Mouse (Mus musculus): ENCODE results near the gene Gins2. TPM values are rescaled to one million over a fixed set of nuclear protein-coding genes. Genes with fewer than 3 reads are reported as not detected.

Gins2 gene
- polyA plus RNA-seq, 1 experiment from 2014 or later, result 104 TPM

DNA sequence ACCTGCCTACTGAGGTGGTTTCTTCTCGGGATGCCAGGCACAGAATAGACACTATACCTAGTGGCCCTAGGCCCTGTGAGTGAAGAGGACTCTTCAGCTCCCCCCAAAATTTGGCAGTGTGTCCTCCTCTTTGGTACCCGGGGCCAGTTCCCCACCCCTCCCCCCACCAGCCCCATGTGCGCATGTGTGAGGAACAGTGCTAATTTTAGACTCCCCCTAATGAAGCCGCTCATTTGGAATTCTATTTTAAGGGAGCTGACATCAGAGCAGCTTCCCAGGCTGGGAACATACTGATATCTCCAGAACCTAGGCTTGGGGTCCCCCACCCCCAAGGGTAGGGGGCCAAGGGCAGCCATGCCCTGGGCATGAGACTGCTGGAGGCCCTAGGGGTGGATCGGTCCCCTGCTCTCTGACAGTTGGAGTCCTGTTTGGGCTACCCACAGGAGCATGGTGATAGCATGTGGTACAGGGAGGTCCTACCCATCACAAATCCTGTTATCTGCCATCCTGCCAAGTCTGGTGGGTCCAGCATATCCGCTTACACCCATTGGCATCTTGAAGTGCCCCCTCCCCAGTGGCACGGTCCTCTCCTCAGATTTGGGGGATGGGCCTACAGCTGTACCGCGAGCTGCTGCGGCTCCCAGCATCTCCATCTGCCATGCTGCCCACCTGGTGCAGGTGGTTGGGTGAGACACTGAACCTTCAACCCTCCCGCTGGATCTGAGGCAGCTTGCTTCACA is 38.0 kb downstream of the Gins2 start:
- Histone ChIP-seq H3K4me3 (no peak overlapping the region), H3K4me2 (replicated peaks) (peak overlapping the region; percentile 59; the same call in 1 of the 2 replicates), H3K27ac (0 out of 2 replicates have a peak overlapping the region, but pooled peaks have one; percentile 52), H3K9ac (no peak overlapping the region), H3K4me1 (peaks cover 88% of the 10 kb centered on the region), H3K9me3 (no peaks in the 10 kb centered on the region), H3K27me3 (peaks cover 3% of the 10 kb centered on the region; the same call in 1 of the 2 replicates), H3K36me3 (peaks cover 10% of the 10 kb centered on the region; the same call in 1 of the 2 replicates)
- WGBS, result 77% methylated on average over 11 of the region's 11 CpGs
- no peak for ATAC-seq (ENCODE audit: low FRiP score, low read depth)

DNA sequence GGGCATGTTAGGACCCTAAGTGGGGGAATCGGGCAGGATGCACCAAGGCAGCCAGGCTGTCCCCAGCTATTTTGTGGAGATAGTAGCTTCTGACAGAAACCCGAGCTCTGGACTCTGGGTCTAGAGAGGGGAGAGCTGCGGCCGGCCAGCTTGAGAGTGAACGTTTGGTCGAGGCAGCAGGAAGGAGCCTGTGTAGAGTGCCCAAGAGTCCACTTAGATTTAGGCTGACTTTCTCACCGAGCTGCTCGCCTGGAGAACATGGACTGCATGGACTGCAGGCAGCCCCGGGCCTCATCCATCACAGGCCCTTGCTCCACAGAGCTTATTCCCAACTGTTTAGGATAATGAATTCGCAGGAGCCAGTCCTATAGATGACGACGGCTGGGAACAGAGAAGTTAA is 38.7 kb downstream of the Gins2 start:
- H3K4me3 ChIP-seq, result no peak overlapping the region
- peaks cover 88% of the 10 kb centered on the region for H3K4me1 ChIP-seq
- peaks cover 10% of the 10 kb centered on the region; the same call in 1 of the 2 replicates for H3K36me3 ChIP-seq
- 16% methylated on average over 12 of the region's 12 CpGs for WGBS
- H3K27me3 ChIP-seq, result peaks cover 3% of the 10 kb centered on the region; the same call in 1 of the 2 replicates
- H3K4me2 ChIP-seq (replicated peaks), result peak overlapping the region; percentile 59
- no peak for ATAC-seq (ENCODE audit: low FRiP score, low read depth)
- 0 out of 2 replicates have a peak overlapping the region, but pooled peaks have one; percentile 60 for H3K9ac ChIP-seq
- H3K27ac ChIP-seq, result peak overlapping the region; percentile 52; the same call in 1 of the 2 replicates
- H3K9me3 ChIP-seq, result no peaks in the 10 kb centered on the region

DNA sequence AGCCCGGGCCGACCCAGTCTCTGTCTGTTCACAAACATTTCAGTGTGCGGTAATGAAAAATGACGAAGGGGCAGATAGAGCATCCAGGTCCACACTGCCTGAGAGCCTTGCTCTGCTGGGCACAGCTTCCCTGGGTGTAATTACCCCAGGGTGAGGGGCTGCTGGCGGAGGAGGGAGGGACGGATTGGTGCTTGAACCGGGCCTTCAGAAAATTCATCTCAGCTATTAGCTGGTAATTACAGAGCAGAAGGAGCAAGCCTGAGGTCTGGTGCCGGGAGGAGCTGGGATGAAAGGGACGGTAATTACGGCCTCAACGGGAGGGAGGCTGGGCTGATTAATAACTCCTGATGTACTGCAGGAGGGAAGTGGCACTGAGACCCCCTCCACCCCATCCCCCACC is 39.2 kb downstream of the Gins2 start:
- H3K36me3 ChIP-seq, result peaks cover 7% of the 10 kb centered on the region; the same call in 1 of the 2 replicates
- WGBS, result 10% methylated on average over 11 of the region's 11 CpGs
- 0 out of 2 replicates have a peak, but pooled peaks have one; percentile 16 for ATAC-seq (ENCODE audit: low FRiP score, low read depth)
- peak overlapping the region; percentile 20 for H3K4me3 ChIP-seq
- H3K9me3 ChIP-seq, result no peaks in the 10 kb centered on the region
- H3K27me3 ChIP-seq, result peaks cover 3% of the 10 kb centered on the region; the same call in 1 of the 2 replicates
- no peak overlapping the region; the same call in 1 of the 2 replicates for H3K27ac ChIP-seq
- peak overlapping the region; percentile 59 for H3K4me2 ChIP-seq (replicated peaks)
- peak overlapping the region; percentile 60 for H3K9ac ChIP-seq
- H3K4me1 ChIP-seq, result peaks cover 88% of the 10 kb centered on the region

DNA sequence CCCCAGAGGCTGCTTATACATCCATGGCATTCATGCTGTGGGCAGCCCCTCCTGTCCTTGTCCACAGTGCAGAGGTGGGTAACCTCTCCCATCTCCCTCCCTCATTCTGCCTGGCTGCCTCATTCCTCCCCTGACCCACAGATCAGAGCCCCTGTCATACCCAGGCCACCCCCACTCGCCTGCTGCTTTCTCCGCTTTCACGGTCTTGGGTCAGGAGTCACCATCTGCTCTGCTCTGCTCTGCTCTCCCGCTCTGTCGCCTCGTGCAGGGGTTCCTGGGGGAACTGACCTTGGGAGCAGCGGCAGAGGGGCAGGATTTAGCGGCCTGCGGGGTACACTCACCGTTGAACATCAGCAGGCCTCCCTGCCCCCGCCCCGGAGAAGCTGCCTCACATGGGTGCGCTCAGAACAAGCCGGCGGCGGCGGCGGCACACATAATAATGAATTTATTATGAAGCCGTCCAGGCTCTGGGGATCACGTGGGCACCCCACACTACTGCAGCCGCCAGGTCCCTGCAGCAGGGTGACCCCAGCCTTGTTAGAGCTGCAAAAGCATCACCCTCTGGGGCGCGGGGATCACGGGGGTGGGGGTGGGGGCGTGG is 39.7 kb downstream of the Gins2 start:
- H3K4me3 ChIP-seq, result peak overlapping the region; percentile 20
- peaks cover 3% of the 10 kb centered on the region; the same call in 1 of the 2 replicates for H3K27me3 ChIP-seq
- peak overlapping the region; percentile 59 for H3K4me2 ChIP-seq (replicated peaks)
- peaks cover 2% of the 10 kb centered on the region; the same call in 1 of the 2 replicates for H3K36me3 ChIP-seq
- peaks cover 85% of the 10 kb centered on the region for H3K4me1 ChIP-seq
- peak overlapping the region; percentile 60 for H3K9ac ChIP-seq
- no peak overlapping the region for H3K27ac ChIP-seq
- H3K9me3 ChIP-seq, result no peaks in the 10 kb centered on the region
- 4% methylated on average over 25 of the region's 25 CpGs for WGBS
- peak; percentile 33 for ATAC-seq (ENCODE audit: low FRiP score, low read depth)

DNA sequence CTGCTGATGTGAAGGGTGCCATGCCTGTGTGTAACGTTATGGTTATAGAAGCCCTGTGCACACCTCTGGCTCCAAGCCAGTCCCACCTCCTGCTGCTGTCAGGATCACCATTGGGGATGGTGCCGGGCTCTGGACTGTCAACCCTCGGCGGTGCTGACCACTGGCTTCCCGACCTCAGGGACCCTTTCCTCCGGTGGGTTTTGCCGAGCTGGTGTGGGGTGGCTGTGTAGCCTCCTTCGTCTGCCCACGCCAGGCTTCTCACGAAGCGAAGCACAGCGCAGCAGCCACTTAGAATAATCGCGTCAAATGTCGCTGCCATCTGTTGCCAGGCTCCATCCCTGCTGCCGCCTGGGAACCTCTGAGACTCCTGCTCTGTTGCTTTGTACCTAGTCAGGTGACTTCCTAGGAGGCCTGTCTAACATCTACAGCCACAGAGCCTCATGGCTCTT is 40.8 kb downstream of the Gins2 start:
- Histone ChIP-seq H3K4me3 (no peak overlapping the region), H3K36me3 (no peaks in the 10 kb centered on the region), H3K4me2 (replicated peaks) (peak overlapping the region; percentile 9), H3K27ac (no peak overlapping the region), H3K27me3 (peaks cover 3% of the 10 kb centered on the region; the same call in 1 of the 2 replicates), H3K4me1 (peaks cover 85% of the 10 kb centered on the region), H3K9me3 (no peaks in the 10 kb centered on the region), H3K9ac (0 out of 2 replicates have a peak overlapping the region, but pooled peaks have one; percentile 20)
- no peak for ATAC-seq (ENCODE audit: low FRiP score, low read depth)
- WGBS, result 39% methylated on average over 16 of the region's 16 CpGs

DNA sequence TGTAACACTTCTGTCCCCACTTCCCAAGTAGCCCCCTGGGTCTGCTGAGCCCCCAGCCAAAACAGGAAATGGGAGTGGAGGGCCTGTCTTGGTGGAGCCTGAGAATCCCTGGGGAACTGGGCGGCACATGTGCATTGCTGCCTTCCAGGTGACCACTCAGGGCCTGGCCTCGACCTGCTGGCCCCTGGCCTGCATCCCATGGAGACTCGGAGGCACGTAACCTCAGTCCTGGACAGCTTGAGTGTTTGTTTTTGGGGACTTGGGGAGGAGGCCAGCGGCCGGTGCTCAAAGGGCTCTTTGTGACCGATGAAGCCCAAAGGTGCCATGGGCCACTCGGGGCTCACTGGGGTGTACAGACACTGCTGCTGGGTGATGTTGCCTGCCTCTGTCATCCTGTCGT is 41.5 kb downstream of the Gins2 start:
- no peaks in the 10 kb centered on the region for H3K9me3 ChIP-seq
- peaks cover 93% of the 10 kb centered on the region for H3K4me1 ChIP-seq
- WGBS, result 72% methylated on average over 9 of the region's 9 CpGs
- H3K4me3 ChIP-seq, result no peak overlapping the region
- no peak overlapping the region for H3K27ac ChIP-seq
- no peak for ATAC-seq (ENCODE audit: low FRiP score, low read depth)
- 0 out of 2 replicates have a peak overlapping the region, but pooled peaks have one; percentile 20 for H3K9ac ChIP-seq
- no peaks in the 10 kb centered on the region for H3K36me3 ChIP-seq
- H3K27me3 ChIP-seq, result peaks cover 3% of the 10 kb centered on the region; the same call in 1 of the 2 replicates
- H3K4me2 ChIP-seq (replicated peaks), result no peak overlapping the region

DNA sequence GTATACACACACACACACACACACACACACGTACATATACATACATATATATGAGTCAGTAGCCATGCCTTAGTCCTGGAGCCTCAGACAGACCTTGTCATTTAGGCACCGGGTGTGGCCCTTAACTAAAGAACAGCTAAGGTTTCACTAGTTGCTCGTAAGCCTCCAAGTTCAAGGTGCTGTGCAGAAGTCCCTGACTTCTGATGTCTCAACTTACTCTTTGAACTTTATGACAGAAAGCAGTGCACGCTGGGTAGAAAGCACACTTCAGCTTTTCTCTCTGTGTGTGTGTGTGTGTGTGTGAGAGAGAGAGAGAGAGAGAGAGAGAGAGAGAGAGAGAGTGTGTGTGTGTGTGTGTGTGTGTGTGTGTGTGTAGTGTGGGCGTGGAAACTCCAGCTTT is 44.9 kb downstream of the Gins2 start:
- Histone ChIP-seq H3K9ac (no peak overlapping the region), H3K36me3 (no peaks in the 10 kb centered on the region), H3K4me3 (no peak overlapping the region), H3K9me3 (no peaks in the 10 kb centered on the region), H3K4me2 (replicated peaks) (no peak overlapping the region), H3K27ac (no peak overlapping the region), H3K27me3 (peaks cover 5% of the 10 kb centered on the region; the same call in 1 of the 2 replicates), H3K4me1 (peaks cover 80% of the 10 kb centered on the region)
- 62% methylated on average over 5 of the region's 5 CpGs for WGBS
- no peak for ATAC-seq (ENCODE audit: low FRiP score, low read depth)

DNA sequence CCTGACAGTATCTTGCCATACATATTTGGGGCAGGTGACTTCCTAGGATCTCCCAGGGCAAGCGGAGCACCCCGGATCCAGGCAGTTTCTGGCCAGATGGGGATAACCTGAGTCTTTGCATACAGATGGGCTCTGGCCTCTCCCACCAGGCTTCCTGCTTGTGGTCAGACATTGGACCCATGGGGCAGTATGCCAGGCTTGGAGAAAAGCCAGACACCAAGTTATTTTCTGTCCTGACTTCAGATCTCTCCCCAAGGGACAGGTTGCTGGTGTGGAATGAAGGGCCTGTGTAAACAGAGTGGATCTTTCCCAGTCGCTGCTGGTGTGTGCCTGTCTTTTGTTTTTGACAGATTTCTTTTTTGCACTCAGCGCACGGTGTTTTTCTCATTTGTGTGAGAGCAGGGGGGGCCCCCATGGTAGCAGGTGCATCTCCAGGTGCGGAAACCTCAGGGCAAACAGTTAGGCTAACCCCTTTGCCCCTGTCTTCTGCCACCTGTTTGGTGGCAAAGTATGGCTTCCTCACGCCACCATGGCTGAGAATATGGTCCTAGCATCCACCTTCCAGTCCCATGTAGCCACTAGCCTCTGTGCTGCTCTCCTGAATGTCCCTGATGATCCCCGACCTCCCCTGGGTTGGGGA is 45.6 kb downstream of the Gins2 start:
- Histone ChIP-seq H3K4me1 (peaks cover 80% of the 10 kb centered on the region), H3K27ac (no peak overlapping the region), H3K27me3 (peaks cover 4% of the 10 kb centered on the region; the same call in 1 of the 2 replicates), H3K9ac (no peak overlapping the region), H3K36me3 (no peaks in the 10 kb centered on the region), H3K4me2 (replicated peaks) (no peak overlapping the region), H3K9me3 (no peaks in the 10 kb centered on the region), H3K4me3 (no peak overlapping the region)
- 57% methylated on average over 8 of the region's 8 CpGs for WGBS
- ATAC-seq (ENCODE audit: low FRiP score, low read depth), result no peak

DNA sequence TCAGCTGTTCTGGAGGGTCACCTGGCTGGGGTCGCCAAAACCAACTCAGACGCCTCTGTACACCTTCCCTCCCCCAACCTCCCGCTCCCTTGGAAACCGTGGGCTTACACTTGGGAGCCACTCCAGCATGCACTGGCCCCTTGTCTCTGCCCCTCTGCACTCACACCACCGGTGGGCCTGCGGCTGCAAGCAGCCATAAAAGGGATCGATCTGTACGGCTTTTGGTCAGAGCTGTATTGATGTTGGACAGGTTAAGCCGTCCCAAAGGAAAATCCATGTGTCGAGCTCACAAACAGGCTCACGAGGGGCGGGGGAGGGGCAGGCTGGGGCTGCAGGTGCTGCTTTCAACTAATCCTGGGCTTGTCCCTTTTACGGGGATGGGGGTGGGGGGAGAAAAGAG is 46.1 kb downstream of the Gins2 start:
- no peak for ATAC-seq (ENCODE audit: low FRiP score, low read depth)

DNA sequence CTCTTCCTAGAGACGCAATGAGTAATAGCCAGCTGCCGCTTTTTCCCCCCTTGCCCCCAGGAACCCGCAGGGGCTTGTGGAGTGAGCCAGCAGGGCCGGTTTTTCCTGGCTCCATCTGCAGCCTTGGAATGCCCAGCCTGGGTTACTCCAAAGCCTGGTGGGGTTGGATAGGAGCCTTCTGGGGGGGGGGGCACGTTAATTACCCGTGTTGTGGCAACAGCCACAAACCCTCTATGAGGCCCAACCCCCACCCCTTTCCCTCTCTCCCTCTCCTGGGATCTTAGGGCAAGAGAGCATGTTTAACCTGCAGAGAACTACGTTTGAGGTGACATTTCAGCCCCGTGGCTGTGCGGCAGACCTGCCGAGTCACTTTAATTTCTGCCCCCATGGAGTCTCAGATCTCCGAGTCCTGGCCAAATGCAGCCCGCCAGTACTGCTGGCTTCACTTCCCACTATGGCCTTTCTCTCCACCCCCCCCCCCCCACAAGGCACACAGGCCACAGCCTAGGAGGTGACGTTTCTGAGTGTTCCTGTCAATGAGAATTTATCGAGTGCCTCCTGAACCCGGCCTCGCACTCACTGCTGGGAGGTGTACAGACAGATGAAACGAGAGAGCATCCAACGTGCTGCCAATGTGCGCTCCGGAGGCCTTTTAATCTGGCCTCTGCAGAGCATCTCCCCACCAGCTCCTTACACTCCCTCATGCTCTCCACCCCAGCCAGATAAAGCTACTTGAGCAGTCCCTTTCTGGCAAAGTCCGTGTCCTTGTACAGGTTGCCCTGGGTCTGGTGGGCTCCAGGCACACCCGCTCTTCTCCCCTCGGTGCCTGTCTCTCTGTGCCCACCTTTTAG is 49.1 kb downstream of the Gins2 start:
- Histone ChIP-seq H3K4me1 (peaks cover 77% of the 10 kb centered on the region), H3K9me3 (no peaks in the 10 kb centered on the region), H3K36me3 (no peaks in the 10 kb centered on the region), H3K4me3 (peak overlapping the region; percentile 61; the same call in 1 of the 2 replicates), H3K27ac (peak overlapping the region; percentile 81; the same call in 1 of the 2 replicates), H3K9ac (peak overlapping the region; percentile 35; the same call in 1 of the 2 replicates), H3K27me3 (0 out of 2 replicates have a peak, but pooled peaks cover 4% of the 10 kb centered on the region), H3K4me2 (replicated peaks) (peak overlapping the region; percentile 99)
- ATAC-seq (ENCODE audit: low FRiP score, low read depth), result no peak
- 21% methylated on average over 23 of the region's 23 CpGs for WGBS

More for the DNA sequence above, 46.1 kb downstream of the Gins2 start:
- 0 out of 2 replicates have a peak, but pooled peaks cover 4% of the 10 kb centered on the region for H3K27me3 ChIP-seq
- no peaks in the 10 kb centered on the region for H3K36me3 ChIP-seq
- H3K27ac ChIP-seq, result no peak overlapping the region; the same call in 1 of the 2 replicates
- H3K4me3 ChIP-seq, result no peak overlapping the region
- H3K9me3 ChIP-seq, result no peaks in the 10 kb centered on the region
- WGBS, result 12% methylated on average over 13 of the region's 13 CpGs
- H3K4me1 ChIP-seq, result peaks cover 80% of the 10 kb centered on the region
- no peak overlapping the region for H3K4me2 ChIP-seq (replicated peaks)
- H3K9ac ChIP-seq, result no peak overlapping the region; the same call in 1 of the 2 replicates

DNA sequence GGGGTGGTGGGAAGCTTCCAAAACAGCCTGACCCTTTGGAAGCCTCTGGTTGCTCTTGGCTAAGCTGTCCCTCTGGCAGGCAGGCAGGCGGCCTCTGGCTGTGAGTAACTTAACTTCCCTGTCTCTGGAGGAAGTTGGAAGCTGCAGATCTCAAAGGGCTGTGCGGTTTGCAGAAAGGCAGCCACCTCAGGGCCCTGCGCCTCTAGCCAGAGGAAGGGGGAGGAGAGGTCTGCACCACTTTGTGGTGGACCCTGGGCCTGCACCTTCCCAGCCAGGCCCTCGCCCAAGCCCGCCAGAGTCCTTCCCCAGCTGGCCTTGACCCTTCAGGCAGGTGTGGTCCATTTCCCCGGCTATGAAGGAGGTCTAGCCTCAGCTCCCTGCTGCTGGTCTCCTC is 49.7 kb downstream of the Gins2 start:
- peaks cover 83% of the 10 kb centered on the region for H3K4me1 ChIP-seq
- H3K9me3 ChIP-seq, result no peaks in the 10 kb centered on the region
- 28% methylated on average over 6 of the region's 6 CpGs for WGBS
- H3K36me3 ChIP-seq, result no peaks in the 10 kb centered on the region
- H3K9ac ChIP-seq, result no peak overlapping the region
- peak overlapping the region; percentile 61 for H3K4me3 ChIP-seq
- H3K27me3 ChIP-seq, result peaks cover 6% of the 10 kb centered on the region; the same call in 1 of the 2 replicates
- ATAC-seq (ENCODE audit: low FRiP score, low read depth), result no peak
- peak overlapping the region; percentile 81 for H3K27ac ChIP-seq
- H3K4me2 ChIP-seq (replicated peaks), result peak overlapping the region; percentile 99
